Mouse (Mus musculus): ENCODE data around the gene Kars. TPM values are rescaled to one million over a fixed set of nuclear protein-coding genes. Genes with fewer than 3 reads are reported as not detected.

The Kars gene
- polyA plus RNA-seq, 1 experiment: not detected

- TF ChIP-seq POLR2A (IDR thresholded peaks at IDR 0.05; ENCODE audit: insufficient read depth, low read depth, low read length) (peak; percentile 76), CTCF (IDR thresholded peaks at IDR 0.05; ENCODE audit: insufficient read depth, low read depth, low read length) (no peak)
- Histone ChIP-seq H3K27ac (ENCODE audit: insufficient read depth, low read depth, low read length) (no peak within 1 kb of the TSS), H3K4me1 (ENCODE audit: control insufficient read depth, insufficient read depth, low read length) (no peaks in the 10 kb centered on the region), H3K4me3 (ENCODE audit: insufficient read depth, low read depth, low read length) (peak within 1 kb of the TSS; percentile 97)
- 3% methylated on average over 33 of the region's 33 CpGs for WGBS
Measured at GRCm38 (mm10) chr8:111992013-111992702, 19.0 kb downstream of the Kars start, which contains the start of gene Adat1. Gene Adat1 (minus strand): TSS chr8:111992302.

- H3K4me1 ChIP-seq (ENCODE audit: control insufficient read depth, insufficient read depth, low read length): no peaks in the 10 kb centered on the region
- no peak overlapping the region for H3K4me3 ChIP-seq (ENCODE audit: insufficient read depth, low read depth, low read length)
- 34% methylated on average over 8 of the region's 8 CpGs for WGBS
- H3K27ac ChIP-seq (ENCODE audit: insufficient read depth, low read depth, low read length): no peak overlapping the region
- TF ChIP-seq CTCF (IDR thresholded peaks at IDR 0.05; ENCODE audit: insufficient read depth, low read depth, low read length) (no peak), POLR2A (IDR thresholded peaks at IDR 0.05; ENCODE audit: insufficient read depth, low read depth, low read length) (no peak)
Measured at GRCm38 (mm10) chr8:111991278-111991677, 19.8 kb downstream of the Kars start.

- Histone ChIP-seq H3K27ac (ENCODE audit: insufficient read depth, low read depth, low read length) (no peak overlapping the region), H3K4me3 (ENCODE audit: insufficient read depth, low read depth, low read length) (no peak overlapping the region), H3K4me1 (ENCODE audit: control insufficient read depth, insufficient read depth, low read length) (peaks cover 5% of the 10 kb centered on the region; the same call in 1 of the 2 replicates)
- WGBS: 5% methylated on average over 7 of the region's 7 CpGs
- no peak for TF ChIP-seq POLR2A (IDR thresholded peaks at IDR 0.05; ENCODE audit: insufficient read depth, low read depth, low read length)
- TF ChIP-seq CTCF (IDR thresholded peaks at IDR 0.05; ENCODE audit: insufficient read depth, low read depth, low read length): peak; percentile 42; the same call in 1 of the 2 replicates
Measured at GRCm38 (mm10) chr8:111989911-111990310, 21.2 kb downstream of the Kars start.

- TF ChIP-seq POLR2A (IDR thresholded peaks at IDR 0.05; ENCODE audit: insufficient read depth, low read depth, low read length) (no peak), CTCF (IDR thresholded peaks at IDR 0.05; ENCODE audit: insufficient read depth, low read depth, low read length) (no peak)
- Histone ChIP-seq H3K4me1 (ENCODE audit: control insufficient read depth, insufficient read depth, low read length) (peaks cover 26% of the 10 kb centered on the region), H3K4me3 (ENCODE audit: insufficient read depth, low read depth, low read length) (no peak overlapping the region), H3K27ac (ENCODE audit: insufficient read depth, low read depth, low read length) (0 out of 2 replicates have a peak overlapping the region, but pooled peaks have one; percentile 32)
- WGBS: 49% methylated on average over 10 of the region's 10 CpGs
Measured at GRCm38 (mm10) chr8:111984511-111984910, 26.6 kb downstream of the Kars start.

- peak overlapping the region; percentile 81 for H3K27ac ChIP-seq (ENCODE audit: insufficient read depth, low read depth, low read length)
- no peak overlapping the region for H3K4me3 ChIP-seq (ENCODE audit: insufficient read depth, low read depth, low read length)
- no peak for TF ChIP-seq POLR2A (IDR thresholded peaks at IDR 0.05; ENCODE audit: insufficient read depth, low read depth, low read length)
- TF ChIP-seq CTCF (IDR thresholded peaks at IDR 0.05; ENCODE audit: insufficient read depth, low read depth, low read length): no peak
- H3K4me1 ChIP-seq (ENCODE audit: control insufficient read depth, insufficient read depth, low read length): peaks cover 26% of the 10 kb centered on the region
- WGBS: 65% methylated on average over 7 of the region's 7 CpGs
Measured at GRCm38 (mm10) chr8:111982116-111982515, 29.0 kb downstream of the Kars start.

GRCm38 (mm10) chr8:111978147-111978546 is 33.0 kb downstream of the Kars start:
- Histone ChIP-seq H3K4me3 (ENCODE audit: insufficient read depth, low read depth, low read length) (no peak overlapping the region), H3K27ac (ENCODE audit: insufficient read depth, low read depth, low read length) (no peak overlapping the region), H3K4me1 (ENCODE audit: control insufficient read depth, insufficient read depth, low read length) (peaks cover 10% of the 10 kb centered on the region)
- 73% methylated on average over 10 of the region's 10 CpGs for WGBS
- TF ChIP-seq POLR2A (IDR thresholded peaks at IDR 0.05; ENCODE audit: insufficient read depth, low read depth, low read length): no peak
- no peak for TF ChIP-seq CTCF (IDR thresholded peaks at IDR 0.05; ENCODE audit: insufficient read depth, low read depth, low read length)

- 86% methylated on average over 2 of the region's 2 CpGs for WGBS
- no peak for TF ChIP-seq POLR2A (IDR thresholded peaks at IDR 0.05; ENCODE audit: insufficient read depth, low read depth, low read length)
- TF ChIP-seq CTCF (IDR thresholded peaks at IDR 0.05; ENCODE audit: insufficient read depth, low read depth, low read length): no peak
- H3K27ac ChIP-seq (ENCODE audit: insufficient read depth, low read depth, low read length): no peak overlapping the region
- H3K4me1 ChIP-seq (ENCODE audit: control insufficient read depth, insufficient read depth, low read length): no peaks in the 10 kb centered on the region; the same call in 1 of the 2 replicates
- H3K4me3 ChIP-seq (ENCODE audit: insufficient read depth, low read depth, low read length): no peak overlapping the region
Measured at GRCm38 (mm10) chr8:111976326-111976725, 34.8 kb downstream of the Kars start.

GRCm38 (mm10) chr8:111975706-111976105 is 35.4 kb downstream of the Kars start:
- H3K27ac ChIP-seq (ENCODE audit: insufficient read depth, low read depth, low read length): no peak overlapping the region
- 96% methylated on average over 2 of the region's 2 CpGs for WGBS
- no peak overlapping the region for H3K4me3 ChIP-seq (ENCODE audit: insufficient read depth, low read depth, low read length)
- H3K4me1 ChIP-seq (ENCODE audit: control insufficient read depth, insufficient read depth, low read length): no peaks in the 10 kb centered on the region; the same call in 1 of the 2 replicates
- TF ChIP-seq CTCF (IDR thresholded peaks at IDR 0.05; ENCODE audit: insufficient read depth, low read depth, low read length): no peak
- TF ChIP-seq POLR2A (IDR thresholded peaks at IDR 0.05; ENCODE audit: insufficient read depth, low read depth, low read length): no peak

- WGBS: 95% methylated on average over 12 of the region's 12 CpGs
- TF ChIP-seq CTCF (IDR thresholded peaks at IDR 0.05; ENCODE audit: insufficient read depth, low read depth, low read length) (no peak), POLR2A (IDR thresholded peaks at IDR 0.05; ENCODE audit: insufficient read depth, low read depth, low read length) (no peak)
Measured at GRCm38 (mm10) chr8:111974138-111974537, 37.0 kb downstream of the Kars start.

More at GRCm38 (mm10) chr8:111974138-111974537, 37.0 kb downstream of the Kars start:
- H3K27ac ChIP-seq (ENCODE audit: insufficient read depth, low read depth, low read length): no peak overlapping the region
- peaks cover 6% of the 10 kb centered on the region for H3K4me1 ChIP-seq (ENCODE audit: control insufficient read depth, insufficient read depth, low read length)
- H3K4me3 ChIP-seq (ENCODE audit: insufficient read depth, low read depth, low read length): no peak overlapping the region
